Mouse (Mus musculus): Measurements from ENCODE around the gene Pde10a. TPM values are rescaled to one million over a fixed set of nuclear protein-coding genes. Genes with fewer than 3 reads are reported as not detected.

Pde10a gene
- polyA plus RNA-seq, 1 experiment from 2014 or later, result 3.3 TPM

- DNase-seq (ENCODE audit: low spot score), result peak; percentile 73
These were observed 275.4 kb downstream of the Pde10a start for GRCm38 (mm10) chr17:8800478-8801082.

DNA sequence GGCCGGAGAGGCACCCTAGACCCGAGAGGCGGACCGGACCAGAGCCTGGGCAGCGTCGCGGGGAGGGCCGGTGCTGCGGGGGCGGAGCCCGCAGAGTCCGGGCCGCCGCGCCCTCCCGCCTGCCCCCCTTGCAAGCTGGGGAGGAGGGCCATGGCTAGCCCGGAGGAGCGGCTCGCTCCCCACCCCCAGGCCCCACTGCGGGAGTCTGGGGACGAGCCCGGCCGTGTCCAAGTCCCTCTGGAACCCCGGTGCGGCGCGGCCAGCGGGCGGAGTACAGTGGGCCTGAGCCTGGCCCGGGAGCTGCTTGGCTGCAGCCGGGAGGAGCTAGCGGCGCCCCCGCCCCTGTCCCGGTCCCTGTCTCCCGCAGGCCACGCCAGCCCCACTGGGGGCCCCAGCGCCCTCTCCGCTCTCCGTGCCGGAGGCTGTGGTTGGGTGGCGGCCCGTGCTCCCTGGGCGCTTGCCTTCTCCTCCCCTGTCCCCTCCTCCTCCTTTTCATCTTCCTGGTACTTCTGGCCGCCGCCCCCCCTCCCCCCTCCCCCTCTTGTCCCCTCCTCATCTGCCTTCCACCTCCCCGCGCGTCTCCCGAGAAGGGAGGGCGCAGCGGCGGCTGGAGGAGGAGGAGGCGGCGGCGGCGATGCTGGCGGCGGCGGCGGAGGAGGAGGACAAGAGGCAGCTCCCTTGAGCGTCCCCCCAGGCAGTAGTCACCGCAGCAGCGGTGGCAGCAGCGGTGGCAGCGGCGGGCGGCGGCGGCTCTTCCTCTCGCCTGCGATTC is 276.1 kb downstream of the Pde10a start:
- peak; percentile 44 for DNase-seq (ENCODE audit: low spot score)

GRCm38 (mm10) chr17:8801855-8802104 is 276.6 kb downstream of the Pde10a start:
- no peak for DNase-seq (ENCODE audit: low spot score)

DNA sequence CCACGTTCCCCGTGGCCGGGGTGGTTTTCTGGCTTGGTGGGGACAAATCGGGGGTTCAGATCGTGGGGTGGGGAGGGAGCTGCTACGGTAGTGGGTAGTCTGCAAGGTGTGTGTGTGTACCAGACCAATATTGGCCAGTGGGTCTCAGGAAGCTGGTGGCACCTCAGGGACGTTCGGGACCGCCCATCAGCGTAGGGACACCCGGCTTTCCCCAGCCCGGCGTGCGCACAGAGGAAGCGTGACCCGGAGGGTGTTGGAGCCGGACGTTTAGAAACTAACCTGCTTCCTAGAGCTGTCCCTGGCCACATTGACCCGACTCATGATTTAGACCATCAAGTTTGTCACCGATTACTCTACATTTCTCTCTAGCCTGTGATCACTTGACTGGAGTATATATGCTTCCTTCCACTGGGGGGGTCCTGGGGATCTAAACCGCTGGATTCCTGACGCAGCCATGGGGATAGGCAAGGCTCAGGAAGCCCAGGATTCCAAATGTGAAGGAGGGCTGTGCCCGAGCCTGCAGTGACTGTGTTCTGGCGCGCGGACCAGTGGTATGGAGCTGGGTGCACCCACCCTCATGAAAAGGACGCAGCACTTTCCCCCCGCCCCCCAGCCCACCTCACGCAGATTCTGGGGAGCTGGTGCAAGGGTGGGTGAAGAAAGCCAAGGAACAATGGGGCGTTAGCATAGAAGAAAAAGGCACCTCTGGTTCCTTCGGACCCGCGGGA is 277.2 kb downstream of the Pde10a start:
- no peak for DNase-seq (ENCODE audit: low spot score)

DNA sequence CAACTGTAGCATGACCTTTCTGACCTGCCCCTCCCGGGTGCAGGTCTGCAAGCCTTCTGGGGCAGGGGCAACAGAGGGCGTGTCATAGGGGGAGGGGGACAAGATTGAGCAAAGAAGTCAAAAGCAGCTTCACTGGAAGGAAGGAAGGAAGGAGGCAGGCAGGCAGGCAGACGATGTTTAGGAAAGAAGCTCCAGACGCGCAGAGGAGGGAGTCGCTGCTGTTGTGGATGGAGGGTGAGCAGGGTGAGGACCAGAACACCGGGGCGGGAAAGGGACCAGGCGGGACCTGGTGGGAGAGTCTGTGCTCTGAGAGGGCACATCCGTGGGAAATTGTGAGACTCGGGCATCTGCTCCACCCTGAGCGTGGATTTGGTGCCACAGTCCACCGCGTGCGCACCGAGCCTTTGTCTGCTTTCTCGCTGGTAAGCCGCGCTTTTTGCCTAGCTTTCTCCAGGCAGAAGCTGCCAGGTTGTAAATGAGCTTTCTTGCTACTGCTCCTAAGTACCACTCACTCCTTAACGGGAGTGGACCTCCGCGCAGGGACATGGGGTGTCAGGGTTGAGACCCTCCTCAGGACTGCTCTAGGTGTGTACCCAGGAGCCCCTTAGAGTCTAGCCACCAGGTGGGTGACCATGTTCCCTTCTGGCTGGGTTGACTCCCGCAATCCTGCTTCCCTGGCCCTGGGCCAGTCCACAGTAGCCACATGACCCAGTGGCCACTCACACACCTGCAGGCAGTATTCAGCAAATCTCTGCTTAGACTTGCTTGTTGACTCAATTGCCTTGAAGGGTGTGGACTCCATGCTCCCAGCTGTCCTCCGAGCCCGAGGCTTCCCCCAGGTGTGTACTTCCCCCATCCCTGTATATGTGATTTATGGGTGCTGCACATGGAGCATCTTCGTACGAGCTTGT is 278.0 kb downstream of the Pde10a start:
- DNase-seq (ENCODE audit: low spot score), result no peak

DNA sequence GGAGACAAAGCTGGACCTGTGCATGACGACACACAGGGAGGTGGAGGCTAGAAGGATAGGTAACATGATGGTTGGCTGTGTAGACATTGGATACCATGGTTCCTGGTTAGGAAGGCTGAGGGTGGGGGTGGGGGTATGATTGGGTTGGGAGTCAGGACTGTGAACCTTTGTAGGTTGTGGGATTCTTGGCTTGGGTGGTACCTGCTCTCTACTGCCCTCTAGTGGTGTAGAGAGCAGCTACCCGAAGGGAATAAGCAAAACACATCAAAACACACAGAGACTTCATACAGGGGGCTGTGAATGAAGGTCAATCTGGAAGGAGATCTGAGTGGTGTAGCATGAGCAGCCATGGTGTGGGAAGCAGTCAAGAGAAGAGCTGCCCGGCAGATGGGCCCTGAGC is 282.2 kb downstream of the Pde10a start:
- DNase-seq (ENCODE audit: low spot score), result peak; percentile 65

- no peak for DNase-seq (ENCODE audit: low spot score)
These were observed 284.6 kb downstream of the Pde10a start for GRCm38 (mm10) chr17:8809771-8810170.

- DNase-seq (ENCODE audit: low spot score), result no peak
These were observed 285.0 kb downstream of the Pde10a start for GRCm38 (mm10) chr17:8810201-8810600.

DNA sequence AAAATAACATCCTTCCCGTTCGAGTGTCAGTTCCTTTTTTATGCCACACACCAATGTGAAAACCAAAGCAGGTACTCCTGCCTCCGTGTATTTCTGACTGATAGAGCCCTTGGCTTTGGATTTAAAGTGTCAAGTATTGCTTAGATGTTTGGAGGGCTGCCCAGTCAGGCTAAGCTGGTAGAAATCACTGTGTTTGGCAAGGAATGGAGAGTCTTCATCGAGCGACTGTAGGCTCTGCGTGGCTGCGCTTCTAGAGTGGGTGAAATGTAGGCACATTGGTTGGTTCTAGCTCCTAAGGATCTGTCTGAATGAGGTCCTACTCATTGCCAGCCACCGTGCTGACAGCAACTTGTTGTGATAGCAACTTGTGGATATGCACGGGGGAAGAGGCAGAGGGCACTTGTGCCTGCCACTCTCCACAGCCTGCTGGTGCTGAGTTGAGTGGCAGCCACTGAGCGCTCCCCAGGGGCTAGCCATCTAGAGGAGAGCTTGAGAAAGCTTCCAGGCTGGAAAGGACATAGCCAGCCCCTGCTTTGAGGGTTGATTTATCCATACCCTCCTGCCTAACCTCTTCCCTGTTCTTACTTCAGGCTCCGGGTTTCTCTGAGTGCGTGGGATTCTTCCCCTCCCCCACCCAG is 287.2 kb downstream of the Pde10a start:
- no peak for DNase-seq (ENCODE audit: low spot score)

GRCm38 (mm10) chr17:8813773-8814491 is 288.8 kb downstream of the Pde10a start:
- DNase-seq (ENCODE audit: low spot score), result no peak

DNA sequence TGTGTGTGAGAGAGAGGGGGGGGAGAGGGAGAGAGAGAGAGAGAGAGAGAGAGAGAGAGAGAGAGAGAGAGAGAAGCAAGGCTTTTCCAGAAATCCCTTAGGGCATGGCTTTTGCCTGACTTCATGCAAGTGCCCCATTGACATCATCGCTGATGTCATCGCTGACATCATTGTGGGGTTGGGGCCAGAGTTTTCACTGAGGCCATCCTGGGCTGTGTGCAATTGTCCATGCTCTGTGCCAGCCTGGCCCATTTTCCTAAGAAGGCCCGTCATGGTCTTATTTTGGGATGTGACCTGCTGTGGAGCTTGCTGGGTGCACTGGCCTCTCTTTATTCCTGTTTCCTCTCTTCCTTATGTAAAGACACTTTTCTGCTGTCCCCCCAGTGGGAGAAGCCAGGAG is 290.2 kb downstream of the Pde10a start:
- no peak for DNase-seq (ENCODE audit: low spot score)

- no peak for DNase-seq (ENCODE audit: low spot score)
These were observed 290.7 kb downstream of the Pde10a start for GRCm38 (mm10) chr17:8815864-8816263.

GRCm38 (mm10) chr17:8818675-8819074 is 293.5 kb downstream of the Pde10a start:
- DNase-seq (ENCODE audit: low spot score), result no peak

GRCm38 (mm10) chr17:8823548-8823947 is 298.4 kb downstream of the Pde10a start:
- no peak for DNase-seq (ENCODE audit: low spot score)

GRCm38 (mm10) chr17:8827204-8827603 is 302.0 kb downstream of the Pde10a start:
- no peak for DNase-seq (ENCODE audit: low spot score)

- DNase-seq (ENCODE audit: low spot score), result no peak
These were observed 305.8 kb downstream of the Pde10a start for GRCm38 (mm10) chr17:8831001-8831400.

DNA sequence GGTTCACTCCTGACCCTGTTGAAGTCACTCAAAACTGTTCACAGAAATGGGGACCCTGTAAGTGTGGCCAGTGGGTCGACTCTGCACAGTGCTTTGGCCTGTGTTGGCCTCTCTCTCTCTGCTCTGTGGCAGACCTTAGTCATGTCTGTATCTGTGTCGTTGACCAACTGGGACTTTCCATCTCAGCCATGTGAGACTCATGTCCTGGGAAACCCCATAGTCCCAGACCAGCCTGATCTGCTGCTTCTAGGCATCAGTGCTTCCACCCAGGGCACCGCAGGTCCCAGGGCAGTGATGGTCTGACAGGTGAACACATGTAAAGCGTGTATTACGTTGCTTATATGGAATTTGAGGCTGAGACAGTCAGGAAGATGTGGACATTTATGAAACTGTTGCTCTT is 311.1 kb downstream of the Pde10a start:
- no peak for DNase-seq (ENCODE audit: low spot score)

GRCm38 (mm10) chr17:8838252-8838651 is 313.1 kb downstream of the Pde10a start:
- no peak for DNase-seq (ENCODE audit: low spot score)

DNA sequence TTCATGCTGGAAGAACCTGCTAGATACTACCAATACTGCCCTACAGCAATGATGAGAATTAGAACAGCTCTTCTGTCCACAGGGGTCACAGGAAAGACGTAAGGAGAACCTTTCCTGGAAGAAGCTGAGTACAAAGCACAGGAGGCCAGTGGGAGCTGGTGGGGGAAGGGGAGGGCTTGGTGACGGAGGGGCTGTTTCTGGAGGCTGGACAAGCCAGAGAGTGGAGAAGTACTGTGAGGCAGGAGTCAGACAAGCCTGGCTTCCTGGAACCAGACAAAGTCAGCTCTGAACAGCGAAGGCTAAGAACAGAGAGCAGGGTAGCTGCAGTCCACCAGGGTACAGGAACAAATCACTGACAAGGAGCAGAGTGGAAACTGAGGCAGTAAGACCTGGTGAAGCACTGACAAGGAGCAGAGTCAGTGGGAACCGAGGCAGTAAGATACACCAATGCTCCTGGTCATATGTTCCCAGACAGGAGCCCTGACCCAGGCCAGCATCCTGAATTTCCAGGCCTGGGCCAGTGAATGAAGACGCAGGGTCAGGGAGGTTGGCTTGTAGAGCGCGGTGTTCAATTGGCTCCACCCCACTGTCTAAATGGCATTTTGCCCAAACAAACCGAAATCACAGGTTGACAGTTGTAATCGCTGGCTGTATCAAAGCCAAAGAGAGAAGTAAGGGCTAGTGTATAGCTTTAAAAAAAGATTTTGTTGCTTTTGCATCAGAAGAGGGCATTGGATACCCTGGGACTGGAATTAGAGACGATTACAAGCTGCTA is 314.3 kb downstream of the Pde10a start:
- DNase-seq (ENCODE audit: low spot score), result no peak

- DNase-seq (ENCODE audit: low spot score), result no peak
These were observed 315.9 kb downstream of the Pde10a start for GRCm38 (mm10) chr17:8841094-8841493.
